Mouse (Mus musculus) midbrain, embryonic 12.5 days (tissue): Measurements from ENCODE around the gene Abcg1. TPM values are rescaled to one million over a fixed set of nuclear protein-coding genes. Genes with fewer than 3 reads are reported as not detected.

Experiments
- ATAC-seq: fragments of 200-750 bp; cut with Nextera tagmentation; 2 replicates; pipeline ENCODE4 v1.8.0; 2017; ENCODE audit warnings: low read depth, moderate TSS enrichment, moderate library complexity; ENCODE audit not compliant: low FRiP score
- H3K27ac ChIP-seq: fragments of 300-500 bp; sonication (generic); replicated peaks from 2 replicates; pipeline ENCODE4 v1.5.1; 2016; ENCODE audit warnings: mild to moderate bottlenecking
- H3K27me3 ChIP-seq: fragments of 300-500 bp; sonication (generic); 2 replicates; pipeline ENCODE4 v1.6.1; 2016; ENCODE audit warnings: mild to moderate bottlenecking
- H3K36me3 ChIP-seq: fragments of 300-500 bp; sonication (generic); 2 replicates; pipeline ENCODE4 v1.6.1; 2016
- H3K4me1 ChIP-seq: fragments of 300-500 bp; sonication (generic); 2 replicates; pipeline ENCODE4 v1.6.1; 2016
- H3K4me2 ChIP-seq: fragments of 300-500 bp; sonication (generic); replicated peaks from 2 replicates; pipeline ENCODE4 v1.6.1; 2016; ENCODE audit warnings: mild to moderate bottlenecking, moderate library complexity
- H3K4me3 ChIP-seq: fragments of 300-500 bp; sonication (generic); 2 replicates; pipeline ENCODE4 v1.5.1; 2016; ENCODE audit warnings: mild to moderate bottlenecking
- H3K9ac ChIP-seq: fragments of 300-500 bp; sonication (generic); replicated peaks from 2 replicates; pipeline ENCODE4 v1.6.1; 2016; ENCODE audit warnings: mild to moderate bottlenecking, moderate library complexity
- H3K9me3 ChIP-seq: fragments of 300-500 bp; sonication (generic); 2 replicates; pipeline ENCODE4 v1.6.1; 2016; ENCODE audit warnings: mild to moderate bottlenecking
- WGBS: fragments of 180-500 bp; shearing (Covaris S2); methylation state at CpG from one replicate; pipeline ENCODE4 v1.1.7; 2016; 5-methylcytosine and 5-hydroxymethylcytosine counted together
- polyA plus RNA-seq: library from polyadenylated mRNA; unstranded; fragments of >200 nt; fragmentation: Nextera tagmentation; extraction: Ambion mirVana; gene quantifications from 2 replicates; pipeline ENCODE4 v1.2.1, GENCODE M21; 2016

Gene Abcg1
- polyA plus RNA-seq, 1 experiment from 2014 or later = 14.0 TPM

DNA sequence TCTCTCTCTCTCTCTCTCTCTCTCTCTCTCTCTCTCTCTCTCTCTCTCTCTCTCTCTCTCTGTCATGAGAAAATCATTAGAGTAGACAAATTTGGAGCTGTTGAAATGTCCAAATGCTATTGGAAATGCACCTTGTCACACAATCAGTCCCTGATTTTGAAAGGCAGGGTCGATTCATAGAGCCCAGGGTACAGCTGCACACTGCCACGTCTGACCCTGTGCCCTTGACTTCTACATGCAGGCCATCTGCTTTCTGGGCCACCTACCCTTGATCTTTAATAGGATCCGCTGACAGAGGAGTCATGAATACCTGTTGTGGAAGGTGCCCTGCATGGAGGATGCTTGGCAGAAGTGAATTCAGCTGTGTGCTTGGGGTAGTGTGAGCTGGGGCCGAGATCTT is 28.1 kb upstream of the Abcg1 start:
- ATAC-seq = no peak
- H3K27ac ChIP-seq = no peak overlapping the region
- H3K9ac ChIP-seq = no peak overlapping the region
- no peaks in the 10 kb centered on the region for H3K27me3 ChIP-seq
- H3K9me3 ChIP-seq = no peaks in the 10 kb centered on the region
- no peaks in the 10 kb centered on the region for H3K36me3 ChIP-seq
- peaks cover 11% of the 10 kb centered on the region; the same call in 1 of the 2 replicates for H3K4me1 ChIP-seq
- 86% methylated on average over 4 of the region's 4 CpGs for WGBS
- H3K4me3 ChIP-seq = no peak overlapping the region
- H3K4me2 ChIP-seq = no peak overlapping the region

DNA sequence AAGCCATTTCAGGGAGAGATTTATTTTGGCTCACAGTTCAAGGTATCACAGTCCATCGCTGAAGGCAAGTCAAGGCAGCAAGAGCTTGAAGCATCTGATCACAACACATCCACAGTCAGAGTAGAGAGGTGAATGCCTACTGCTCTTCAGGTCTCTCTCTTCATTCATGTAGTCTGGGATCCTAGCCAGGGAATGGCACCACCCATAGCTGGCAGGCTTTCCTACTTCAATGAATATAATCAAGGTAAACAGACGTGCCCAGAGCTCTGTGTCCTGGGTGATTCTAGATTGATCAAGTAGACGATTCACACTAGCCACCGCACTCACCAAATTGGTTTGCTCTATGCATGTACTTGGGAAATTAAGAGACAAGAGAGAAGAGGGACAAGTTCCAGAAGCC is 25.1 kb upstream of the Abcg1 start:
- Histone ChIP-seq H3K9me3 (no peaks in the 10 kb centered on the region), H3K4me2 (no peak overlapping the region), H3K4me3 (no peak overlapping the region), H3K27me3 (no peaks in the 10 kb centered on the region), H3K27ac (no peak overlapping the region), H3K36me3 (no peaks in the 10 kb centered on the region), H3K4me1 (peaks cover 18% of the 10 kb centered on the region), H3K9ac (no peak overlapping the region)
- no peak for ATAC-seq
- 89% methylated on average over 4 of the region's 4 CpGs for WGBS

DNA sequence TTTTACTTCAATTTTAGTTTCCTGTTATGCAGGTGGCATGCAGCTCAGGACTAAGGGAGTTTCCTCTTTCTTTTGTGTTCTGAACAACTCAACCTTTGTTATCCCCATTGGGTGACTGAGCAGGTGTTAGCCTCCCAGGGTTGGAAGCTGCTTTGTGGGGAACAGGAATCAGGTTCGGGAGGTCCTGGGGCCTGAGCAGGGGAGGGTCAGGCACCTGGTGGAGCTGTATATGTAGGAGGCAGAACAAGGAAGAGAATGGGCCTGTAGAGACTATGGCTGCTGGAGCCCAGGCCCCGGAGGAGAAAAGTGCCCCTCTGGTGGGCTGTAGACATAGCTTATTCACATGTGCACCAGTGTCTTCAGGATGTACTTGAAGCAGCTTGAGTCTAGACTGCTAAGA is 24.2 kb upstream of the Abcg1 start:
- H3K4me1 ChIP-seq = peaks cover 18% of the 10 kb centered on the region
- no peak overlapping the region for H3K9ac ChIP-seq
- H3K36me3 ChIP-seq = no peaks in the 10 kb centered on the region
- no peaks in the 10 kb centered on the region for H3K27me3 ChIP-seq
- no peak for ATAC-seq
- 64% methylated on average over 2 of the region's 2 CpGs for WGBS
- H3K9me3 ChIP-seq = no peaks in the 10 kb centered on the region
- no peak overlapping the region for H3K4me3 ChIP-seq
- H3K4me2 ChIP-seq = no peak overlapping the region
- 0 out of 2 replicates have a peak overlapping the region, but pooled peaks have one; percentile 52 for H3K27ac ChIP-seq

DNA sequence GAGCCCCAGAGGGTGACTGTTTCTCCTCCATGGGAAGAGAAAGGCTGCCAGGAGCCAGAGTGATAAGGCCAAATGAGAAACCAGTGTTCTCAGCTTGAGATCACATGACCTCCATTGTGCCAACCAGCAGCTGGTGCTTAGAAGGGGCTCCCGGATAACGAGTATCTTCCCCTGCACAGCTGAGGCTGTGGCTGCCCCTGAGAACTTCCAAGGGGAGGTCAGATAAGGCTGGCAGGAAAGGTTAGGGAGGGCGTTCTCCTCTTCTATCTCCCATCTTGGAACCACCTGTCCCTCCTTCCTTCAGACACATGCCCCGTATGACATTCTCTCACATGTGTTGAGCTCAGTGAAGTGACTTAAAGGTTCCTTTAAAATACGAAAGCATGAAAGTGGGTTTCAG is 23.3 kb upstream of the Abcg1 start:
- 0 out of 2 replicates have a peak, but pooled peaks have one; percentile 34 for ATAC-seq
- peak overlapping the region; percentile 52 for H3K27ac ChIP-seq

DNA sequence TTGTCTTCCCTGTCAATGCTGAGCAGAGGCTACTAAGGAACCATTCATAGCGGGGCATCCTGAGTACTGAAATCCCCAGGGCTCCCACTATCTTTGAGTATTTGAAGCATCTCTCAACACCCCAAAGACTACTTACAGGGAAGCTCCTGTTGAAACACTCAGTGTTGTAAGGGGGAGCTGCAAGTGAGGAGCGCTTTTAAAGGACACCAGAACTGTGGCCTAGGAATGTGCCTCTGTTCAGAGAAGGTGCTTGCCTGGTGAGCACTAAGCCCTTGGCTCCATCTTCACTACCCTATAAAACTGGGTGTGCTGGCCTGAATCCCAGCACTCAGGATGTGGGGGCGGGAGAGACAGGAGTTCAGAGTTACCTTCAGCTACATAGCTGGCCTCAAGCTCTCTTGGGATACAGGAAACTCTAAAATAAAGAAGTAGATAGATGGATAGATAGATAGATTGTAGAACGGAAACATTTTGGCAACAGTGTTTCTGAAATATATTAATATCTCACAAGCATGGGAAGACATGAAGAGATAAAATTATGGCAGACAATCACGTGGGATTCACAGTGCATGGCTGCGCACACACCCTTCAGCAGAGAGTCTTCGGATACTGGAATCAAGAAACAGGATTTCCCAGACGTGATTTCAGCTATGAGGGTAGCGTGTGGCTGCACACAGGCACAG is 22.7 kb upstream of the Abcg1 start:
- Histone ChIP-seq H3K9me3 (no peaks in the 10 kb centered on the region), H3K27ac (0 out of 2 replicates have a peak overlapping the region, but pooled peaks have one; percentile 52), H3K36me3 (no peaks in the 10 kb centered on the region), H3K4me1 (peaks cover 18% of the 10 kb centered on the region), H3K27me3 (no peaks in the 10 kb centered on the region), H3K4me2 (no peak overlapping the region), H3K9ac (no peak overlapping the region), H3K4me3 (no peak overlapping the region)
- 93% methylated on average over 9 of the region's 9 CpGs for WGBS
- ATAC-seq = no peak

More for the DNA sequence above, 23.3 kb upstream of the Abcg1 start:
- no peaks in the 10 kb centered on the region for H3K27me3 ChIP-seq
- no peak overlapping the region for H3K9ac ChIP-seq
- no peaks in the 10 kb centered on the region for H3K36me3 ChIP-seq
- peaks cover 18% of the 10 kb centered on the region for H3K4me1 ChIP-seq
- H3K4me2 ChIP-seq = no peak overlapping the region
- no peaks in the 10 kb centered on the region for H3K9me3 ChIP-seq
- H3K4me3 ChIP-seq = no peak overlapping the region
- WGBS = 49% methylated on average over 5 of the region's 5 CpGs

DNA sequence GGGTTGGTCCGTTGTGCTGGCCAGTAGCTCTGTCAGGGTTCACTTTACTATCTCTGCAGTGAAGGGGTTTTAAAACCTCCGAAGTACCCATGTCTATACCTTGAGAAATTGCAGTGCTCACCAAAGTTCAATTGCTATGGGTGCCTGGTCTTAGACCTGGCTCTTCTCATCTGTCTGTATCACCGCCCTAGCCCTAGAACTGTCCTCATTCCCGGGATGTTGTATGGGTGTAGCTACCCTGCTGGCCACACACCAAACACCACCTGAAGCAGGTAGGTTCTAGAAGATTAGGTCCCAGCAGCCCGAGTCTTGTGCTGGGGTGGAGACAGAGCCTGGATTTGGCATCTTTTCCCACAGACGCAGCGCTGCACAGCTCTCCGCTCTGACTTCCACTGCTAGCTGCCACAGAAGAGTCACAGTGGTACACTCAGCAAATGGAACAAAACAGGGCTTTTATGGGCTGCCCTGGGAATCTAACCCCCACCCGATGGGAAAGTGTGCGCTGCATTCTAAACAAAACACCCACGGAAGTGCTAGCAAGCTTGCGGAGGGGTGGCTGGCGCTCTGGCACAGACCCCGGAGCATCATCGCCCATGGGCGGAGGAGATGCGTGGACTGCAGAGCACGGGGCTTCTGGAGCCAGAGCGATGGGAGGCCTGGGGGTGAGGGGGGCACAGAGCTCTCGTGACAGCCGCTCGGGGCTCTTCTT is 21.2 kb upstream of the Abcg1 start:
- Histone ChIP-seq H3K9ac (no peak overlapping the region), H3K4me1 (peaks cover 18% of the 10 kb centered on the region), H3K4me2 (no peak overlapping the region), H3K9me3 (no peaks in the 10 kb centered on the region), H3K4me3 (no peak overlapping the region), H3K36me3 (no peaks in the 10 kb centered on the region), H3K27ac (no peak overlapping the region), H3K27me3 (no peaks in the 10 kb centered on the region)
- 86% methylated on average over 22 of the region's 22 CpGs for WGBS
- no peak for ATAC-seq

DNA sequence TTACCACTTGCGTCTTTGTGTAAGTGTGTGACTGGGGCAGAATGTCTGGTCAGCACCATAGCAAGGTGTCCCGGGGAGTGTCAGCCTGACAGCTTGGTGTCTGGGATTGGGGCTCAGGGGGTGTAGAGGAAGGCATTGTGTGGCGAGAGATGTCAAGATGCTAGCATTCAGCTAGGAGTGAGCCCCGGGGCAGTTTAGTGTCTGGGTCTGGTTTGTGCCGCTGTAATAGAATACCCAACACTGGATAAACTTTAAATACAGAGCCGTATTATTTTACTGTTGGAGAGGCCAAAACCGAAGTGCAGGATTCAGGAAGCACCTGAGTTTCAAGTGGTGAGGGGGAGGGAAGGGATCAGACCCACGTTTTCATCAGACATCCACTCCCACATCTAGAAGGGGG is 20.1 kb upstream of the Abcg1 start:
- no peak for ATAC-seq

DNA sequence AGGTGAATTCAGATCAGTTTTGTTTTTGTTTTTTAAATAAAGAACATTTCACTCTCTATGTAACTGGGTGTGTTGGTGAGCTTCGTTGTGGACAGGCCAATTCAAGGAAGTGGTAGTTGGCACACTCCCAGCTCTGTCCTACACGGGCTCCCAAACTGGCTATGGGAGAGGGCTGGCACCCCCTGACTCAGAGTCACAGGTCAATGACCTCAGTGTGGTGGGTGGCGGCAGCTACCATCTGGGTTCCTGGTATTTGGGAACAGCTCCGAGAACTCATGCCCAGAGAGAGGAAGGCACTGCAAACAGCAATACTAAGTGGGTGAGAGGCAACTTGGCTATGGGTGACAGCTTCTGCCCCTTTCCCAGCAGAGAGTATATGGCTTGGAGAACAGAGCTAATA is 19.1 kb upstream of the Abcg1 start:
- H3K27me3 ChIP-seq = no peaks in the 10 kb centered on the region

More for the DNA sequence above, 20.1 kb upstream of the Abcg1 start:
- H3K36me3 ChIP-seq = no peaks in the 10 kb centered on the region
- no peaks in the 10 kb centered on the region for H3K27me3 ChIP-seq
- H3K9ac ChIP-seq = no peak overlapping the region
- H3K4me3 ChIP-seq = no peak overlapping the region
- H3K9me3 ChIP-seq = no peaks in the 10 kb centered on the region
- WGBS = 83% methylated on average over 8 of the region's 8 CpGs
- no peak overlapping the region for H3K4me2 ChIP-seq
- H3K4me1 ChIP-seq = peaks cover 18% of the 10 kb centered on the region
- H3K27ac ChIP-seq = no peak overlapping the region

DNA sequence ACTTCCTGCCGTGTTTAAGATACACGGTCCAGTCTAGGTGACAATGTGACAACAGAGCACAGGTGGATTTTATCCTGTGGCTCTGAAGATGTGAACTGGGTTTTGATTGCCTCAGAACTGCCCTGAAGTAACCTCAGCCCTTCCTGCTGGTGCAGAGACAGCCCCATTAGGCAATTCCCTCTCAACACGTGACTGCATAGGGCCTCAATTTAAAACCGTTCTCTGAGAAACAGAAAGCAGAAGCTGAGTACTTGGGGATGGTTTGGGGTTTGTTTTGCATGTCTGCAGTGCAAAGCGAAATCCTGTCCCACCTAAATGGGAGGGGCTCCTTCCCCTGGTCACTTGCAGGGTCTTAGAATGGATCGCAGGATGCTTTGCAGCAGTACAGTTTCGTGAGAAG is 17.8 kb upstream of the Abcg1 start:
- no peak overlapping the region for H3K4me3 ChIP-seq
- no peak for ATAC-seq
- no peaks in the 10 kb centered on the region for H3K9me3 ChIP-seq
- 81% methylated on average over 7 of the region's 7 CpGs for WGBS
- no peaks in the 10 kb centered on the region for H3K36me3 ChIP-seq
- H3K4me2 ChIP-seq = no peak overlapping the region
- H3K27me3 ChIP-seq = no peaks in the 10 kb centered on the region
- no peak overlapping the region for H3K27ac ChIP-seq
- H3K9ac ChIP-seq = no peak overlapping the region
- H3K4me1 ChIP-seq = peaks cover 6% of the 10 kb centered on the region

More for the DNA sequence above, 19.1 kb upstream of the Abcg1 start:
- ATAC-seq = no peak
- H3K4me3 ChIP-seq = no peak overlapping the region
- H3K9ac ChIP-seq = no peak overlapping the region
- peaks cover 17% of the 10 kb centered on the region for H3K4me1 ChIP-seq
- H3K9me3 ChIP-seq = no peaks in the 10 kb centered on the region
- WGBS = 80% methylated on average over 4 of the region's 4 CpGs
- H3K36me3 ChIP-seq = no peaks in the 10 kb centered on the region
- no peak overlapping the region for H3K4me2 ChIP-seq
- H3K27ac ChIP-seq = no peak overlapping the region

DNA sequence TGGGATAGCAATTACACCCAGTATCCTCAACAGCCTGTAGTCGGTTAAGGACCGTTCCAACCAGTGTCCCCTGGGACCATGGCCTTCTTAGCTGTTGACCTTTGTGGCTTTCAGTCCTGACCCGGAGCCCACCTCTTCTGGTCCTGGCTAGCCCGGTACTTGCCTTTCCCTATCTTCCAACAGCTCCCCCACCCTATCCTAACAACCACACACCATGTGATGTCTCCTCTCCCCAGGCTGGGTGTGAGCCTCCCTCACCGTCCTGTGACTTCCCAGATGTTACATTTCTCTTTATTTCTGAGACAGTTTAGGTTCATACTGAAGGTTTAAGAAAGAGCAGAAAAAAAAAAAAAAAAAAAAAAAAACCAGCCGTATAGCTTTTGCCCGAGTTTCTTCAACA is 17.1 kb upstream of the Abcg1 start:
- H3K36me3 ChIP-seq = no peaks in the 10 kb centered on the region
- no peaks in the 10 kb centered on the region for H3K9me3 ChIP-seq
- ATAC-seq = no peak
- no peak overlapping the region for H3K9ac ChIP-seq
- H3K4me2 ChIP-seq = no peak overlapping the region
- no peaks in the 10 kb centered on the region for H3K27me3 ChIP-seq
- no peak overlapping the region for H3K4me3 ChIP-seq
- WGBS = 82% methylated on average over 7 of the region's 7 CpGs
- H3K27ac ChIP-seq = no peak overlapping the region
- peaks cover 6% of the 10 kb centered on the region for H3K4me1 ChIP-seq

DNA sequence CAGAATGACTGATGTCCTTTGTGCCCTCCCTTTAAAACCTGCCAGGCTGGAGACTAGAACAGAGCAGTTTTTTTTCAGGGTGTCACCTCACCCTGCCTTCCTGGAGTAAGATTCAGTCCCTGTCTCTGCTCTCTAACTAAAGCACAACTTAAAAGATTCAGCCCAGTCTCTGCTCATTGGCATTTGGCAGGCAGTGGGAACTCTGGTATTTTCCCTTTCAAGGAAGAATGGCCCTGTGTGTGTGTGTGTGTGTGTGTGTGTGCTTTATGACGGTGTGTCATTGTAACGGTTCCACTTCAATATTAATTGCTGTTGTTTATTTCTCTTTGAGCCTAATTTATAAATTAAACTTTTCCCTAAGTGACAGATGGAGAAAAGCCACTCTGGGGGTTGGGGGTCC is 14.7 kb upstream of the Abcg1 start:
- no peak for ATAC-seq
- WGBS = 82% methylated on average over 2 of the region's 2 CpGs
- Histone ChIP-seq H3K9me3 (no peaks in the 10 kb centered on the region), H3K4me3 (no peak overlapping the region), H3K27ac (no peak overlapping the region), H3K4me2 (no peak overlapping the region), H3K36me3 (no peaks in the 10 kb centered on the region), H3K4me1 (no peaks in the 10 kb centered on the region), H3K27me3 (no peaks in the 10 kb centered on the region), H3K9ac (no peak overlapping the region)

DNA sequence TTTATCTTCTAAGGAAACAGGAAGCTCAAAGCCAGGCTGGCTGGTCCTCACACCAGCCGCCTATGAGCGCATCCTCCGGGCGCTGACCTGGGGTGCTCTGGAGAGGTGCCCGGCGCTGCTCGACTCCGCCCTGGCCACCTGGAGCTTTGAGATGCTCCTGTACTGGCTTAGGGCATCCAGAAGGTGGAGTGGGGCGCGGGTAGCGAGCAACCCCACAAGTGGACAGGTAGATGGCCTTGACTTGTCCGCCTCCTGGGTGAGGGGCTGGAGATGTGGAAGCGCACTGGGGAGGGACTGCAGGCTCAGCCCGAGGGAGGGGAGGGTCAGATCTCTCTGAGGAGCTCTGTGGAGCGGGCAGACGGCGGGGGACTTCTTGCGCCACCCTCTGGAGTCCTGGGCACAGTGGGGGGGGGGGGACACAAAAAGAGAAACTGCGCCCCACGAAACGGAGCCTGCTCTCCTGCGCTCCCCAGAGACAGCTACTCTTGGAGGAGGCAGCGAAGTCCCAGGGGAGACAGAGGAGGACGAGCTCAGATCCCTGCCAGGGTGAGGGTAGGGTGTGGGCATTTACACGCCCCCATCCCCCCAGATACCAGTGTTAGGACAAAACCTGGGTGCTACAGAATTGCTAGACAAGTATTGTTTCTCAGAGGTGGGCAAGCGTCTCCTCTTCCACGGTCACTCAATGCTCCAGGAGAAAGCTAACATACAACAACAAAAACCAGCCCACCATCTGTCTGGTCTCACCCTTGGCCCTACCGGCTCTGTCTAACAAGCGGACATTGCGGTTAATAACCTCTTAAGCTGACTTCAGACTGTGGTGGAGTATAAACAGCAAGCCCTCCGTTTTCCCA is 643 bp downstream of the Abcg1 start:
- peak overlapping the region; percentile 77 for H3K27ac ChIP-seq
- H3K36me3 ChIP-seq = no peaks in the 10 kb centered on the region
- peaks cover 12% of the 10 kb centered on the region; the same call in 1 of the 2 replicates for H3K9me3 ChIP-seq
- peak overlapping the region; percentile 63 for H3K4me2 ChIP-seq
- H3K9ac ChIP-seq = peak overlapping the region; percentile 65
- 1% methylated on average over 31 of the region's 31 CpGs for WGBS
- peaks cover 31% of the 10 kb centered on the region for H3K27me3 ChIP-seq
- peaks cover 36% of the 10 kb centered on the region for H3K4me1 ChIP-seq
- ATAC-seq = peak; percentile 50; the same call in 1 of the 2 replicates
- peak overlapping the region; percentile 54 for H3K4me3 ChIP-seq
